Mouse (Mus musculus): Measurements from ENCODE around the gene Clasp1.

- TF ChIP-seq CHD2 (IDR thresholded peaks at IDR 0.05; ENCODE audit: low read length) (no peak), POLR2AphosphoS2 (IDR thresholded peaks at IDR 0.05; ENCODE audit: low read length) (no peak), CTCF (IDR thresholded peaks at IDR 0.05 in 2 of 3, conservative IDR thresholded peaks at IDR 0.05 in 1 of 3; ENCODE audit: control insufficient read depth in 1 of 3, insufficient read depth in 1 of 3, low read depth in 2 of 3, low read length in 3 of 3, poor library complexity in 1 of 3, severe bottlenecking in 1 of 3) (no peak), EP300 (IDR thresholded peaks at IDR 0.05; ENCODE audit: low read depth in 1 of 2, low read length in 2 of 2) (no peak), POLR2A (IDR thresholded peaks at IDR 0.05; ENCODE audit: control insufficient read depth in 1 of 2, insufficient read depth in 1 of 2, low read depth in 1 of 2, low read length in 2 of 2, poor library complexity in 1 of 2) (no peak), KAT2A (conservative IDR thresholded peaks at IDR 0.05; ENCODE audit: low read depth, low read length) (no peak), USF1 (IDR thresholded peaks at IDR 0.05; ENCODE audit: low read depth, low read length) (no peak), USF2 (IDR thresholded peaks at IDR 0.05; ENCODE audit: borderline replicate concordance in 1 of 2, insufficient read depth in 1 of 2, low read depth in 1 of 2, low read length in 2 of 2) (no peak), BHLHE40 (IDR thresholded peaks at IDR 0.05; ENCODE audit: borderline replicate concordance, low read depth, low read length) (no peak)
These were observed 111.7 kb downstream of the Clasp1 start for GRCm38 (mm10) chr1:118500606-118501005.

Measured in MEL (cell line).